Mouse (Mus musculus) gastrocnemius, postnatal 36 days (tissue): Measurements from ENCODE around the gene Lman2l. TPM values are rescaled to one million over a fixed set of nuclear protein-coding genes. Genes with fewer than 3 reads are reported as not detected.

ENCODE experiments used
- DNase-seq, 2 experiments: peaks; one replicate each; pipeline ENCODE4 v3.0.0; 2022
- intact Hi-C: fragments of 180-260 bp; cut with DNase I; formaldehyde crosslinking; loops from one replicate; pipeline ENCODE4 v1.15.1; 2025
- total RNA-seq, 2 experiments: library from RNA; stranded (reverse); gene quantifications; 2 replicates each; pipeline ENCODE4 v1.2.3; 2021

The Lman2l gene
- total RNA-seq, 2 experiments from 2014 or later = 16.5 to 19.0 TPM

GRCm38 (mm10) chr1:36371934-36372845, 72.9 kb downstream of the Lman2l start, which contains the start of gene Fer1l5:
Gene Fer1l5, plus strand, starts transcription at chr1:36372291.
- DNase-seq = no peak
- intact Hi-C loops = loop anchor here (2.0 kb wide), 1 partner anchor 101 kb away; no protein-coding TSS in a partner anchor

- intact Hi-C loops = loop anchor here (2.0 kb wide), 1 partner anchor 102 kb away; no protein-coding TSS in a partner anchor
- DNase-seq = no peak
These were observed 74.2 kb downstream of the Lman2l start for GRCm38 (mm10) chr1:36370918-36371317.

Other genes with a start within 250 kb of the Lman2l start
- gene Uggt1, start 200.6 kb downstream of the Lman2l start, total RNA-seq = 10 to 100 TPM; 18.2 to 24.1 TPM
- under 1 TPM; 0.31 to 0.72 TPM for gene Neurl3, start 170.6 kb downstream of the Lman2l start, total RNA-seq
- 10 to 100 TPM; 10.7 to 11.8 TPM for gene Arid5a, start 137.5 kb downstream of the Lman2l start, total RNA-seq
- 10 to 100 TPM; 36.1 to 39.1 TPM for gene Kansl3, start 76.1 kb downstream of the Lman2l start, total RNA-seq
- not detected for gene Fer1l5, start 73.0 kb downstream of the Lman2l start, total RNA-seq
- gene Cnnm4, start 26.3 kb upstream of the Lman2l start, total RNA-seq = 1 to 10 TPM; 7.0 to 7.1 TPM
- 10 to 100 TPM; 10.8 to 12.2 TPM for gene Cnnm3, start 66.6 kb upstream of the Lman2l start, total RNA-seq
- gene Ankrd23, start 91.6 kb upstream of the Lman2l start, total RNA-seq = 1,000 to 10,000 TPM; 2,677 to 2,859 TPM
- gene Gm42417, start 94.2 kb upstream of the Lman2l start, total RNA-seq = 1,000 to 10,000 TPM; 1,257 to 1,260 TPM
- 1 to 10 TPM; 7.8 to 8.5 TPM for gene Ankrd39, start 102.2 kb upstream of the Lman2l start, total RNA-seq
- 1 to 10 TPM; 6.3 to 7.4 TPM for gene Sema4c, start 113.1 kb upstream of the Lman2l start, total RNA-seq
- 1 to 10 TPM in 1 of 2 experiments, not detected in 1; 1.2 TPM for gene Fam178b, start 237.9 kb upstream of the Lman2l start, total RNA-seq
- gene Cox5b, start 246.2 kb upstream of the Lman2l start, total RNA-seq = 1,000 to 10,000 TPM; 1,244 to 1,300 TPM